Mouse (Mus musculus): ENCODE measurements around the gene Stum.

DNA sequence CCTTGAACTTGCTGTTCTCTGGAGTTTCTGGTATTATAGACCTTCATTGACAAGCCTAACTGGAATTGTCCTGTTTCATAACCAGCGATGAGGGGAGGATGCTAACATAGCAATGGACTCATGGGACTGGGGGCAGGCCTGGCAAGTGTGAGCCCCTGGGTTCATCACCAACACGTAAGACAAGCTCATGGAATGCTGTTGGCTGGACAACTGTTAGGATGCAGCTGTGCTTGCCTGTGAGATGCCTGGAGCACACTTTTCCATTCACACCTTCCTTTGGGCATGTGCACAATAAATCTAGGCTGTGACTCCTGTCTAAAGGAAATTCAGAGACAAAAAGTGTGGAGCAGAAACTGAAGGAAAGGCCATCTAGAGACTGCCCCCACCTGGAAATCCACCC, 40.0 kb upstream of the Stum start:
- TF ChIP-seq CTCF (IDR thresholded peaks at IDR 0.05; ENCODE audit: low read depth) (no peak), EP300 (IDR thresholded peaks at IDR 0.05; ENCODE audit: low read depth) (no peak)

Data from liver, postnatal 0 days (tissue).